Mouse (Mus musculus): Measurements from ENCODE around the gene Dgkg. TPM values are rescaled to one million over a fixed set of nuclear protein-coding genes. Genes with fewer than 3 reads are reported as not detected.

Dgkg gene
- total RNA-seq (2014; fragmentation: Nextera tagmentation) (20.4 and 24.4 TPM in 2 replicates), total RNA-seq (2017) (12.1 and 13.4 TPM in 2 replicates)

DNA sequence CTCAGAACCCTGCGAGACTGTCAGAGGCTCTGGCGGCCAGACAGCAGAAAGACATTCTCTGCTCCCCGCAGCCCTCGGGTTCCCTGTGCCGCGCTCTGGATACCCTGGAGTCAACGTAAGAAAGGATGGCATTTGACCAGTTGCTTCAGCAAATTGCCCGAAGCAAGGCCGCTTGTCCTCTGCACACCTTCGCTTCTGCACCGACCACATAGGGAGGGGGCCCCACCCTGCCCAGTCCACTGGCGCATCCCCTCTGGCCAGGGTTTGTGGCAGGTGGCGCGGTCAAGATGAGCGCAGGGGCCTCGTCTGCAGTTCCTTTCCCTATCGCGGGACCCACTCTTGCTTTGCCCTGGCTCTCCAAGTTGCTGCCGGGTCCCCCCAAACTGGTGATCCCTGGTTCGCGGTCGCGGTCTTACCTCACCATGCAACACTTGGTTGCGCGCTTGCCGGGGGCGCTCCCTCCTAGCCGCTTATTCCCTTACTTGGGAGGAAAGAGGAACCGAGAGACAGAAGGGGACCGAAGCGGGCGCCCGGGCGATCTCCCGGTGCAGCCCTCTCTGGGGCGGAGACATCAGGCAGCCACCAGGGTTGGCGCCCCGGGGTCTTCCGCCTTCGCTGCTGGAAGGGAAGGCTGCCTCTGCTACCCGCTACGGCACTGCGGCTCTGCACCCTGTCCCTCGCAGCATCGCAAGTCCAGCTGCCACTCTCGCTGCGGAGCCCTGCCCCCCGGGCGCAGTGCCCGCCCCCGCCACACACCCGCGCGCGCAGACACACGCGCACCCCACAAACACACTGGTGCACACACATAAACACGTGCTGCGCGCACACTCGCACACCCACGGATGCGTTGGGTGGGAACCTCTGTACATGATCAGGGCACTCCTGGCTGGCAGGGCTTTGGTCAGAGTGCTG is at the start of gene Dgkg:
Dgkg (minus strand) TSS at position 689 of the 912 bp plus-strand sequence.
- peak; percentile 62 for ATAC-seq (replicated peaks; ENCODE audit: poor library complexity, severe bottlenecking)

DNA sequence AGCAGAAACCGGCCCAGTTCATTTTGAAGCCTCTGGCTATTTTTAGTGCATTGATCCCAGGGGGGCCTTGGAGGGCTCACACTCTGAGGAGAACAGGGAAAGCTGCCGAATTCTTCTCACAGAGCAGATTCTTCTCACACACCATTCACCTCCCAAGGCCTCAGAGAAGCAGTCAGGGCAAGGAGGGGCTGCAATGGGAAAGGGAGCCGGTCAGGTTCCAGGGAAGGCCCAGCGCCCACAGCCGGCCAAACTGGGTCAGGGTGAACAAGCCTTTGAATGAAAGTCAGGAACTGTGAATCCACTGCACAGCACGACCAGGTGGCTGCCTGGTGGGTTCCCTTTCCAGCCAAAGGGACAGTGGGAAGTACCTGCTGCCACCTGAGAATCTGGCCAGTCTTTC is 47.9 kb upstream of the Dgkg start:
- no peak for ATAC-seq (replicated peaks; ENCODE audit: poor library complexity, severe bottlenecking)

DNA sequence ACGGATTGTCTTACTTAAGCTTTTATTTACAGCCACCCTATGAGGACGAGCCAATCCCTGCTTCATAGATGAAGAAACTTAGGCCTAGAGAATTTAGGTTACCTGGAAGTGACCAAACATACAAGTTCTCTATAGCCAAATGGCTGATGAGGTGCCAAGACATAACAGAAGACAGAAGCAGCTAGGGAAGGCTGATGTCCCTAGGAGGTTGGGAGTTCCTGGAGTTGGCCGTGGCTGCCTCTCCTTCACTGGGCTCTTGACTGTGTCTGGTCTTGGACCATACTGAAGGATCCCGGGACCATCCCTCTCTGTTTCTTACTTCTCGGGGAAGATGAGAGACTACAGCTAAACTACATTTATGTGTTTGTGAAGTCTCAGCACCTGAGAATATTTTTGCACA is 47.1 kb upstream of the Dgkg start:
- ATAC-seq (replicated peaks; ENCODE audit: poor library complexity, severe bottlenecking), result no peak

DNA sequence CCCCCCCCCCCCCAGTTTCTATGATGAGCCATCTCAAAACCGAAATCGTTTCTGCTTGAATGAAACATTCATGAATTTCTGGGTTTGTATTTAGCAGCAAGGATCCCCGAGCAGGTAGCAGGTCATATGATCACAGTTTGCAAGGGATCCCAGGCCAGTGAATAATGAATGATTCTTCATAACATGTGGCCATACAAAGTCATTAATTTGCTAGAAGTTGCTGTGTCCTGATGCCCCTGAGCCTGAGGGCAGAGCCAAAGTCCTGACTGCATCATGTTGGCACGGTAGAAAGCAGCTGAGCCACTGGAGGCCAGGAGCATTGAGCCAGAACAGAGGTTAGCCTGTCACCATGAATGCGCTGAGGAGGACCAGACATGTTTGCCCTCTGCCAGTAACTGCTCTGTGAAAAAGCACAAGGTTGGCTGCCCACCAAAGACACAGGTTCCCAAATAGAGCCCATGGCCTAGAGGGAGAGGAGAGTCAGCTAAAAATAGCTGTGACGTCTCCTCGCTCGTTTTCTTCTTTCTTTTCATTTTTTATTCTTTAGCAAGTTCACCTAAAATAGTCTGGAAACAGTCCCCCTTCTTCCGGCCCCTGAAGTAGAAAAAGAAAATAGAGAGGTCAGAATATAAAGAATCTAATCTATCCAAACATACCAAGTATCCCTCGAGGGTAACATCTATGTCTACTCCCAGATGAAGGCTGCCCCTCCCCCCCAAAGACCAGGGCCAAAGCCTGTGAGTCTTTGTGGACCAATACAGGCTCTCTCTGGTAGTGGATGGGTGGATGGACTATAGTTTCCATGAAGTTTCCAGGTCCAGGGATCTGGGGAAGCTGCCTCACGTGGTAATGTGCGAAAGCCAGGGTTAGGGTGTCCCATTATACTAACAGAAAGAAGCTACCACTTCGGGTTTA is 42.1 kb upstream of the Dgkg start:
- no peak for ATAC-seq (replicated peaks; ENCODE audit: poor library complexity, severe bottlenecking)

DNA sequence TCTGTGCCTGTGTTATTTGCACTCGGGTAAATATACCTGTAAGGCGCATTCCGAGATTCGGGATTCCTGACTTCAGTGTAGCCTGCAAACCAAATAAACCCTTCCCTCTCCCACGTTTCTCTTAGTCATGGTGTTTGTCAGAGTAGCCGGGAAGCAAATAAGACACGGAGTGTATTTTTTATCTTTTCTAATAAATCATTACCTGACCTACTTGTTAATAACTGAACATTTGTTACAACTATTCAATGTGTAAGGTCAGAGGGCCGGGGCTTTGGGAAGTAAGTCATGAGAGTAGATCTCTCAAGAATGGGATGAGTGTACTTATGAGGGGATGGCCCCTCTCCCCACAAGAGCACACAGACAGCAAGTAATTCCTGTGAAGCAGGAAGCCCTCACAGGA is 41.1 kb upstream of the Dgkg start:
- no peak for ATAC-seq (replicated peaks; ENCODE audit: poor library complexity, severe bottlenecking)

DNA sequence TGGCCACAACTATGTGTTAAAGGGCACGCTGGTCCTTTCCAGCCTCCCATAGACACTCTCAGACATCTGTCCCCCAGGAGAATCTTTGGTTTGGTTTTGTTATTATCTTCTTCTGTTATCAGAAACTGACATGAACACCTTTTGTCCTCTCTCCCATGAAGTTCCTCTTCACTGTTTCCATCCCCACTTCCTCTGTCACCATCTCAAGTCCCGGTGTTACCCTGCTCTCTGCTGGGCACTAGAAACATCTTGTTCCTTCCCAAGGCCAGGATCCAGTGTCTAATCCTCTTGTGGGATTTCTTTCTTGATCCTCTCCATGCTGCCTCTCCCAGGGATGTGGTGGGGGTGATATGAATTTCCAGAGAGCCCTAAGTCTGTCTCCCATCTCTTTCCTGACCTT is 32.6 kb upstream of the Dgkg start:
- ATAC-seq (replicated peaks; ENCODE audit: poor library complexity, severe bottlenecking), result no peak

DNA sequence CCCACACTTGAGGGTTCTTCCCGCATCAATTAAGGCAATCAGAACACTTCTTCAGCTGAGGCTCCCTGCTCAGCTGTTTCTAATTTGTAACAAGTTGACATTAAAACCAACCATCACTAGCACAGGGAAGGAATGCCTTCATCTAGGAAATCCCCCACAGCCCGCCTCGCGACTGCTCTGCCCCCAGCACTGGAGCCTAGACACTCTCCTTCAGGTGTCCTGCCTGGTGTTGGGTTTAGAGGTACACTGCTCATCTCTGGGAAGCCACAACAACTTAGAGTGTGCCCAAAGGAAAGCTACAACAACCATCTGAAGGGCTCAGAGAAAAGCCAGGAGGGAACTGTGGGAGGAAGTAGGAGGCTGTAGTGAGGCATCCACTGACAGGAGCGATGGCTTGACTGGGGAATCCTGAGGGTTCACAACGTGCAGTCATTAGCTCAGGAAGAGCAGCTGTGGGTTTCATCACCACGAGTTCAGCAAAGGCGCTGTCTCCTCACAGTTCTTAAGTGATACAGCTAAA is 30.8 kb upstream of the Dgkg start:
- no peak for ATAC-seq (replicated peaks; ENCODE audit: poor library complexity, severe bottlenecking)

DNA sequence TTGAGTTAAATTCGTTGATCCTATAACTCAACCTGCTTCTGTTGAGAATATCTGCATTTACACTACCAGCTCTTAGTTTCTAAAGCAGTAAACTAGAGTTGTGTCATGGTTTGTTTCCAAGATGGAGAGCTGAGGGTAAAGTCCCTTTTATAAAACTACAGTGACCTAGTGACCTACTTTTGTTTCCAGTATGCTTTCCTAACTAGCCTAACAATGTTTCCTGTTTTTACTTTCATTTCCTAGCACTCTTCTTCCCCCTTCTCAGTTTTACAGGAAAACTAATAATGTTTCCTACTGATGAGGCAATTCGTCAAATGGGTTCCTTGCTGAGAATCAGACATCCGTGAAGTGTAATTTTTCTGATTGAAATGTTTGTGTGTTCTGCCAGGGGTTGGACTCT is 26.6 kb upstream of the Dgkg start:
- ATAC-seq (replicated peaks; ENCODE audit: poor library complexity, severe bottlenecking), result peak; percentile 33

DNA sequence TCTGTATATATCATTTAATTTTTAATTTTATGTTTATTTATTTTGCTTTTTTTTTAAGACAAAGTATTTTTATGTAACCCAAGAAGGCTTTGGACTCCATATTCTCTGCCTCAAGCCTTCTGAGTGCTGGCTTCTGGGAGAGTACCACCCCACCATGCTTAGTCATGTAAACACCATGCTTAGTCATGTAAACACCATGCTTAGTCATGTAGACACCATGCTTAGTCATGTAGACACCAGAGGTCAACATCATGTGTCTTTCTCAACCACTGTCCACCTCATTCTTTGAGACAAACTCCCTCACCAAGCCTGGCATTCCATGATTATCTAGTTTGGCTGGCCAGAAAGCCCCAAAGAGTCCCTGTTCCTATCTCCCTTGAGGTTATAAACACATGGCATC is 25.7 kb upstream of the Dgkg start:
- ATAC-seq (replicated peaks; ENCODE audit: poor library complexity, severe bottlenecking), result no peak

DNA sequence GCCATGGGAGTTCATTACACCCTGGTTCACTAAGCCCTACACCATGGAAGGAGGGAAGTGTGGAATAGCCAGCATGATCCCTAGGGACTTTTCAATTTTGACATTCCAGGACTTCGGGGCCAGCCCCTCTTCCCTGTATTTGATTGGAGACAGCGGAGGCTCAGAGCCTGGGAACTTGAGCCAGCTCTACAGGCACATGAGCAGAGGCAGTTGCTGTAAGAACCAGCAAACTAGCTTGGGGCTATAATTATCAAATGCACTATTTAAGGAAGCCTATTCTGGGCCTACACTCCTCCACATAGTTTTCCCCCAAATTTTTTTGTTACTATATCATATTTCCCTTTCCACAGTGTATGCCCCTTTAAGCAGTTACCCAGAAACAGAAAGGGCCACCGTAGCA is 22.6 kb upstream of the Dgkg start:
- no peak for ATAC-seq (replicated peaks; ENCODE audit: poor library complexity, severe bottlenecking)

DNA sequence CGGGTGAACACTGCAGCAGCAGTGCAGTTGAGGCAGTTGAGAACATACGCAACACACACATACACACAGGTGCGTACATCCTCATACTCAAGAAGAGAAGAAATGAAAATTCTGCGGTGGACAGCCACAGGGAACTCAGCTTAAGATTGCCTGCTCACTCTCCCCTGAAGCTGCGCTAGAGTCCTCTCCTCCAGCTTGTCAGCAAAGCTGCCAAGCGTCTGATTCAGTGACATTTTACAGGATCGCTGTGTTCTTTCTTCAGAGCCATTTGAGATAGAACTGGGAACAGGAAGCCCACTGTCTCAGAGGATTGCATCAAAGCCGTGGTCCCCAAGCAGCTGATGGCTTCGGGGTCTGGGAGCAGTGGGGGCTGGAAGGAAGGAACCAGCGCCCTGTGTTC is 17.6 kb upstream of the Dgkg start:
- ATAC-seq (replicated peaks; ENCODE audit: poor library complexity, severe bottlenecking), result 0 out of 2 replicates have a peak, but pooled peaks have one; percentile 17

DNA sequence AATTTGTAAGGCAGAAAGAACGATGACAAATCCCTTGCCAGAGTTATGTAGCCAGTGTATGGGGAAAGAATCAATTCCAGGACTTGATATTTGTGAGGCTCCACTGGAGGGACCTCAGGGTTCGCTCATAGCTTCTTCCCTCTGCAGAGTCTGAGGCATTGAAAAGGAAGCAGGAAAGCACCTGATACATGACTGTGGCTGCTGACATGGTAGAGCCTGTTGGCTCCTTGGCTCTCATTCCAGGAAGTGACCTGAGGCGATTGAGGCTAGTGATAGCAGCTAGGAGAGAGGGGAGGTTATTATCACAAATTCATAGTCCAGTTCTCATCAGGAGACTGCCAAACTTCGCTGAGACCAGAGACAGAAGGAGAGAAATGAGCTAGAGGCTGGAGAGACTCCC is 17.1 kb upstream of the Dgkg start:
- ATAC-seq (replicated peaks; ENCODE audit: poor library complexity, severe bottlenecking), result peak; percentile 14; the same call in 1 of the 2 replicates

DNA sequence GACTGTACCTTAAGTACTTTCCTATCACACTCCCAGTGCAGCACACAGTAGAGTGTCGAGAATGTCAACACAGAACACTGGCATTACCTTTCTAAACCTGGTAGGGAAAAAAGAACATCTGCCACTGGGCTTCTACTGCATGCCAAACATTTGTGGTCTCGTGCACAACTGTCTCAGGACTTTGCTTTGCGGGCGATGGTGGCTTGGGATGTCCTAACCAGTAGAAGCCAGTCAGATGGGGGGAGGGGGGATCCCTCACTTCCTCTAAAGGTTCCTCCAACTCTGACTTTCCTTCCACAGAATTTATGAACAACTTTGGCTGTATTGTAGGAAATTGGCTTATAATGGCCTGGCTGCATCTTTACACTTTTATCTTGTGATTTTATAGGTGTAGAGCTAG is 7.0 kb upstream of the Dgkg start:
- ATAC-seq (replicated peaks; ENCODE audit: poor library complexity, severe bottlenecking), result peak; percentile 85

DNA sequence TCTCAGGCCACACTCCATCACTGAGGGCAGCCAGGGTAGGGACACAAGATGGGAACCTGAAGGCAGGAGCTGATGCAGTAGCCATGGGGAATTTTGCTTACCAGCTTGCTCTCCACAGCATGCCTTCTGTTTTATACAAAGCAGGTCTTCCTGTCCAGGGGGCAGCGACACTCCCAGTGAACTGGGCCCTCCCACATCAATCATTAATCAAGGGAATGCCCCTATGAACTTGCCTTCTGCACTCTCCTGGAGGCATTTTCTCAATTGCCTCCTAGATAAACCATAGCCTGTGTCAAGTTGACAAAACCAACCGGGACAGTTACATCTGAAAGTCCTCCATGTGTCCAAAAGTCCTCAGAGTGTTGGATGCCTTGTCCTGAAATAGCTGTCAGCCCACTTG is 6.1 kb upstream of the Dgkg start:
- no peak for ATAC-seq (replicated peaks; ENCODE audit: poor library complexity, severe bottlenecking)

DNA sequence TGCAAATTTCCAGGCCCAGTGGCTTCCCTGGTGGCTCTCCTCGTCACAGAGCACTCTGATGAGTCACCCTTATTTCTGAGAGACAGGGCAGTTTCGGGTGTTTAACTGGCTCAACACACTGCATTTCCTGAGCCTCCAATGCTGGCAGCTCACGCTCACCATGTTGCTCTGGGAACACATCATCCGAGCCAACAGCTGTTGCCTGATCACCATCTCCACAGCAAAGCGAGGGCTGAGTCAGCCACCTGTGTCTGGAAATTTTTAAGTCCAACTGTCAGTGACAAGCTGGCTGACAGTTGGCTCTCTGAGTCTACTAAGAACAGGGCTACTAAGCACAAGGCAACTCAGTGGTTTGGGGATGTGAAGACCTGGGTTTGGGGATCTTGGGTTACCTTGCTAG is 4.1 kb upstream of the Dgkg start:
- no peak for ATAC-seq (replicated peaks; ENCODE audit: poor library complexity, severe bottlenecking)

DNA sequence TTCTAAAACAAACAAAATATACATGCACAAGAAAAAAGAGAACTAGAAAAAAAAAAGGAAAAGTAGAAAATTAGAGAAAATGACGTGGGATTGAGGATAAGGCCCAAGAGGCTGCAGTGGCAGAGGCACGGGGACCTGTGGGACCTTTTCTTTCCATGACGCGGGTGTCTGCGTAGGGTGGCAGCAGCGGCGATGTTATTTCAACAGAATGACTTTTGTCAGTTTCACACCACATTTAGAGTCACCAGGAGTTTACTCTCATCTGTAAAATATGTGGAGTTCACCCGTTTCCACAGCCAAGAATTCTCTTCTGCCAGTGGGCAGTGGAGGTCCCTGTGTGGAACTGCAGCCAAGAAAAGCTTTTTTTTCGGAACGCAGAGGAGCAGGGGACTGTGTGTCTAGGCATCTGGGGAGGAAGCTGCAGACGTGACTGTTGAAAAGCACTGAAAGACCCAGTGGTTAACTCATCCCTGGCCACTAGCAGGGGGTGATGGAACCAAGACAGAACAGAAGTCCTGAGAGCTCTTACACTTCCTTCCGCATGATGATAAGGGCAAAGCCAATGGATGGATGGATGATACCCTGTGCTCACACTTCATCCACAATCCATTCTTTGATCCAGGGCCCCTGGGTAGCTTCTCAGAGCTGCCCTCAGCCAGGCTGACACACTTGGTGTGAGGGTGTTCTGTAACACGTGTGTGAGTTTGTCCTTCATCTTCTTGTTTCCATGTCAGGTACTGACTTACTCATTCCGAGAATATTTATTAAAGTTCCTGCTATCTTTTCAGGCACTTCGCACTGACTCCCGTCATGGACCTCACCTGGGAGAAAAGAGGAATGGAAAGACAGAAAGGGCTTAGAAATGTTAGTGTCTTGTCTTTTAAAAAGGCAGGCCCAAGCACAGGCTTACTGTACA is 1.1 kb upstream of the Dgkg start:
- peak; percentile 12 for ATAC-seq (replicated peaks; ENCODE audit: poor library complexity, severe bottlenecking)

DNA sequence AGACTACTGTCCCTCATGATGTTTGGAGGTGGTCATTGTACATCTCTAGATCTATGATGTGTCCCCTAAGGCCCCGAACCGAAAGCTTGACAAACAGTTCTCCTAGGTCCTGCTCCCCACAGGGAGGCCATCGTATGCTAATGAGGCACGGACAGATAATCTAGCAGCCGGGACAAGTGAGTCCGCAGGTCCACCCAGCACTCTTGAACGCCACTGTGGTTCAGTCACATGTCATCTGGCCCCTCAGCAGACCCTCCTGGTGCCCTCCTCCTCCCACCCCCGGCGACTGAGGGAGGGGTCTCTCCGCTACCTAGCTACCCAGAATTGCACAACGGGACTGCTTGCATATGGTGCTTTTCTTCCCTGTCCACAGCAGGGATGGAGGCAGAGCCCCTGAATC is 1.2 kb downstream of the Dgkg start:
- ATAC-seq (replicated peaks; ENCODE audit: poor library complexity, severe bottlenecking), result peak; percentile 5; the same call in 1 of the 2 replicates

DNA sequence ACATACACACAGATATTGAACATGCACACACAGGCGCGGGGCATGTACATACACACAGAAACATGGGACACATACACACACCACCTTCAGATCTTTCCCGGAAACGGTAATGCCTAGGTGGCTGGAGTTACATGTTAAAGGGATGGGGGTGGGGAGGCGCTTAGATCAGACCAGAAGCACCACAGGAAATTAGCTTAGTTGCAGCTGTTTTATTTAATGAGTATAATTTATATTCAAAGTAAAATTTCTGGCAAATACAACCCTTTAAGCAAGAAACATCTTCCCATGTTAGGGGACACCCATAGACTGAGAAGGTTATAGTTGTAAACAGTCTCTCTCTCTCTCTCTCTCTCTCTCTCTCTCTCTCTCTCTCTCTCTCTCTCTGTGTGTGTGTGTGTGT is 1.8 kb downstream of the Dgkg start:
- no peak for ATAC-seq (replicated peaks; ENCODE audit: poor library complexity, severe bottlenecking)

DNA sequence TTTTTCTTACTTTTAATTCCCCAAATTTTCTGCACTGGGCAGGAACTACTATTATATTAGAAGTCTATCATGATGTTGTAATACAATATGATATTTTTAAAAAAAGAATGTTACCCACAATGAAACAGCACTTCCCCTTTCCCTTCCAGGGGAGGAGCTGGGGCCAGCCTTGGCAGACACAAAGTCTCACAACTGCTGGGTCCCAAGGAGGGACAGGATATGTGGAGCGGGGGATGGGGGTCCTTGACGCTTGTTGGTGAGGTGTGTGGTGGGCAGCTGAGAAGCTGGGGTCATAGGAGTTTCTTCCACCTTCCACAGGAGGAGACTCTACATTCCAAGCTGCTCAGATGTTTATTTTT is 2.6 kb downstream of the Dgkg start:
- ATAC-seq (replicated peaks; ENCODE audit: poor library complexity, severe bottlenecking), result peak; percentile 28
